ENCODE assay signal across 13 mouse cellular contexts in the genomic region with DNA sequence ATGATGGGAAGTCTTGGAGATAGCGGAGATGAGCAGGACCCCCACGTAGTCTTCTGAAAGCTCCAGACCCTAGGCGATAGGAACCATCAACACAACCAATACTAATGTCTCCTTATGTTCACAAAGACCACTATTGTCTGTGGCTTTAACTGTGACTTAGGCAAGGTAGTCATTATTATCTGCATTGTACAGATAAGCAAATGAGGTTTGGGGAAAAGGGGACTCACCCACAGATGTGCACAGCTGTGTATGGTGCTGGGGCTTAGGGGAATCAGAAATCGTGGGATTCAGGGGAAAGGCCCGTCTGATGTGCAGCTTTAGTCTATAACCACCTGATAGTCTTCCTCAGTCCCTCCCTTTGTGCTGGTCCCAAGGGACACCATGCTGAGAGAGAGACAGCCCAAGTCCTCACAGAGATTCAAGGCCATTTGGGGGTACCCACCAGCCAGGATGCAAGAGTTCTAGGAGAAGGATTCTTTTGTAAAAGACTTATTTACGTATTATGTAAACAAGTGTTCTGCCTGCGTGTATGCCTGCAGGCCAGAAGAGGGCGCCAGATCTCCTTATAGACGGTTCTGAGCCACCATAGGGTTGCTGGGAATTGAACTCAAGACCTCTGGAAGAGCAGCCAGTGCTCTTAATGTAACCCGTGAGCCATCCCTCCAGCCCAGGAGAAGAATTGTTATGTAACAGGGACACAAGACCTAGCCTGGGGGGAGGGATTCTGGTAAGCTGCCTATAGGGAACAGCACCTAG. TPM values are rescaled to one million over a fixed set of nuclear protein-coding genes. Genes with fewer than 3 reads are reported as not detected.
DNase-seq lines count a peak whose midpoint lies in the region; ATAC-seq and TF ChIP-seq lines count a peak whose summit lies in the region.
"Had no signal": no experiment of that assay in that cellular context is flagged by ENCODE, and none has a peak within 500 bp of the region (broad histone marks: within the 10 kb centered on the region; RNA-seq: fewer than 3 reads in every experiment).

No protein-coding gene starts in this region.

- no peak for ATAC-seq in cerebellum, adult (ENCODE audit: insufficient number of reproducible peaks, low FRiP score, low TSS enrichment)

- H3K27ac ChIP-seq in kidney, adult 2 months (ENCODE audit: insufficient read depth, low read depth, low read length) = no peak overlapping the region
- H3K27ac ChIP-seq: kidney, embryonic 15.5 days; lung, embryonic 15.5 days; stomach, embryonic 15.5 days had no signal

- H3K4me1 ChIP-seq in kidney, adult 2 months (ENCODE audit: control insufficient read depth, insufficient read depth, low read length) = peaks cover 22% of the 10 kb centered on the region

- peak; percentile 54 for TF ChIP-seq CTCF in kidney, adult 2 months (conservative IDR thresholded peaks at IDR 0.05; ENCODE audit: insufficient read depth, insufficient read length, low read depth, low read length)

- 84% methylated on average over 10 of the region's 10 CpGs for WGBS in kidney, adult 2 months

- no peaks in the 10 kb centered on the region; the same call in 1 of the 2 replicates for H3K36me3 ChIP-seq in kidney, adult 2 months (ENCODE audit: control insufficient read depth, insufficient read depth, low read length)

- H3K27me3 ChIP-seq in kidney, adult 2 months (replicated peaks; ENCODE audit: control insufficient read depth, insufficient read depth, low read length) = no peaks in the 10 kb centered on the region
- H3K27me3 ChIP-seq: kidney, embryonic 15.5 days; lung, embryonic 15.5 days; stomach, embryonic 15.5 days had no signal

- DNase-seq in kidney, adult 2 months = no peak
- no peak for DNase-seq in kidney, adult 18-20 months
- DNase-seq in thymus, postnatal 4 days = peak; percentile 38
- no peak for DNase-seq in thymus, postnatal 0 days (ENCODE audit: low spot score)
- peak; percentile 49 for DNase-seq in induced T-regulatory cell, adult 2 months (ENCODE audit: low read depth)
- DNase-seq in right cerebral cortex, postnatal 36 days (ENCODE audit: low spot score in 2 of 2) = no peak
- DNase-seq in cerebellum, postnatal 36 days = no peak
- DNase-seq: heart, postnatal 14 days had no signal

- no peak overlapping the region for H3K4me3 ChIP-seq in kidney, adult 2 months (ENCODE audit: insufficient read depth, low read depth, low read length)
- H3K4me3 ChIP-seq: kidney, embryonic 15.5 days; lung, embryonic 15.5 days; stomach, embryonic 15.5 days had no signal

- TF ChIP-seq POLR2A in kidney, adult 2 months (IDR thresholded peaks at IDR 0.05; ENCODE audit: low read depth, low read length) = no peak

RNA-seq across cellular contexts. Expression of gene Samd14, which starts 12.7 kb away (rescaled TPM):
- polyA plus RNA-seq in kidney, adult 2 months (2012; rRNA removed) = 3.2 and 3.7 TPM in 2 replicates
- polyA plus RNA-seq in thymus, postnatal 0 days (2015; fragmentation: Nextera tagmentation; extraction: Ambion mirVana) = 6.7 and 7.0 TPM in 2 replicates

RNA-seq across cellular contexts. Expression of gene Pdk2, which starts 18.7 kb away (rescaled TPM):
- 430 and 469 TPM in 2 replicates for polyA plus RNA-seq in kidney, adult 2 months (2012; rRNA removed)
- 13.0 and 13.9 TPM in 2 replicates for polyA plus RNA-seq in thymus, postnatal 0 days (2015; fragmentation: Nextera tagmentation; extraction: Ambion mirVana)

RNA-seq across cellular contexts. Expression of gene Ppp1r9b, which starts 31.6 kb away (rescaled TPM):
- 24.1 and 29.9 TPM in 2 replicates for polyA plus RNA-seq in kidney, adult 2 months (2012; rRNA removed)
- 21.5 and 27.9 TPM in 2 replicates for polyA plus RNA-seq in thymus, postnatal 0 days (2015; fragmentation: Nextera tagmentation; extraction: Ambion mirVana)

RNA-seq across cellular contexts. Expression of gene Sgca, which starts 46.3 kb away (rescaled TPM):
- 5.0 and 23.9 TPM in 2 replicates for polyA plus RNA-seq in kidney, adult 2 months (2012; rRNA removed)
- polyA plus RNA-seq in thymus, postnatal 0 days (2015; fragmentation: Nextera tagmentation; extraction: Ambion mirVana) = 0.22 and 0.30 TPM in 2 replicates
- polyA plus RNA-seq: midbrain, embryonic 11.5 days had no signal

RNA-seq across cellular contexts. Expression of gene Itga3, which starts 54.2 kb away (rescaled TPM):
- polyA plus RNA-seq in kidney, adult 2 months (2012; rRNA removed) = 48.2 and 55.4 TPM in 2 replicates
- 6.2 and 7.0 TPM in 2 replicates for polyA plus RNA-seq in thymus, postnatal 0 days (2015; fragmentation: Nextera tagmentation; extraction: Ambion mirVana)

Comparison
In these comparisons a context has a peak if more than half of its experiments do, and no peak if none do; other contexts are left out.
1. DNase-seq: peak in thymus, postnatal 4 days (single experiment) and induced T-regulatory cell, adult 2 months (single experiment); none in kidney, adult 2 months (single experiment), kidney, adult 18-20 months (single experiment), thymus, postnatal 0 days (single experiment), right cerebral cortex, postnatal 36 days (0 of 2) and cerebellum, postnatal 36 days (0 of 2).
2. RNA of gene Pdk2, which starts 18.7 kb away (polyA plus RNA-seq): 430 to 469 TPM in kidney, adult 2 months; 13.0 to 13.9 TPM in thymus, postnatal 0 days; every median in the first group is over 10 times any median in the second.